Mouse (Mus musculus): ENCODE measurements at regions not wholly inside any gene's neighbourhood (a gene's known extent, or its start where the extent isn't known, plus 50 kb on each side); places are given as distances from the start of the nearest gene placed in this dataset.
"Not testable (repeated sequence)": the region's sequence is repeated elsewhere in the genome, so short reads cannot be mapped to it uniquely, and the experiment has no call there.

- no peak for DNase-seq
These were observed 607.1 kb upstream of the Clint1 start for GRCm38 (mm10) chr11:45244796-45245195.

- DNase-seq, result no peak
These were observed 595.8 kb upstream of the Clint1 start for GRCm38 (mm10) chr11:45256019-45256418.

- peak; percentile 34 to 43 for DNase-seq
These were observed 589.7 kb upstream of the Clint1 start for GRCm38 (mm10) chr11:45262198-45262597.

- DNase-seq, result peak in 1 of 2 experiments; percentile 14
These were observed 587.9 kb upstream of the Clint1 start for GRCm38 (mm10) chr11:45264001-45264400.

- peak in 1 of 2 experiments; percentile 21 for DNase-seq
These were observed 586.5 kb upstream of the Clint1 start for GRCm38 (mm10) chr11:45265171-45265988.

- peak; percentile 40 to 42 for DNase-seq
These were observed 585.9 kb upstream of the Clint1 start for GRCm38 (mm10) chr11:45265989-45266302.

- DNase-seq, result peak; percentile 76 to 79
These were observed 582.6 kb upstream of the Clint1 start for GRCm38 (mm10) chr11:45269215-45269614.

- no peak for DNase-seq
These were observed 580.6 kb upstream of the Clint1 start for GRCm38 (mm10) chr11:45271206-45271605.

GRCm38 (mm10) chr11:45274446-45275119, 577.3 kb upstream of the Clint1 start:
- DNase-seq, result peak; percentile 72 to 77

- DNase-seq, result peak; percentile 31 to 59
These were observed 576.7 kb upstream of the Clint1 start for GRCm38 (mm10) chr11:45275170-45275569.

- no peak for DNase-seq
These were observed 555.1 kb upstream of the Clint1 start for GRCm38 (mm10) chr11:45296772-45297171.

GRCm38 (mm10) chr11:45311934-45312333, 539.9 kb upstream of the Clint1 start:
- no peak for DNase-seq

- no peak for DNase-seq
These were observed 528.1 kb upstream of the Clint1 start for GRCm38 (mm10) chr11:45323766-45324165.

- no peak for DNase-seq
These were observed 521.5 kb upstream of the Clint1 start for GRCm38 (mm10) chr11:45330319-45330718.

GRCm38 (mm10) chr11:45333756-45334155, 518.1 kb upstream of the Clint1 start:
- DNase-seq, result peak; percentile 63 to 74

- DNase-seq, result peak; percentile 15 to 20
These were observed 502.5 kb upstream of the Clint1 start for GRCm38 (mm10) chr11:45349331-45349730.

- DNase-seq, result no peak
These were observed 486.5 kb upstream of the Clint1 start for GRCm38 (mm10) chr11:45365343-45365742.

- no peak for DNase-seq
These were observed 462.4 kb upstream of the Clint1 start for GRCm38 (mm10) chr11:45389243-45390146.

- peak; percentile 73 to 77 for DNase-seq
These were observed 455.8 kb upstream of the Clint1 start for GRCm38 (mm10) chr11:45396009-45396408.

- peak; percentile 46 to 53 for DNase-seq
These were observed 453.7 kb upstream of the Clint1 start for GRCm38 (mm10) chr11:45398188-45398587.

- DNase-seq, result peak; percentile 61 to 76
These were observed 447.3 kb upstream of the Clint1 start for GRCm38 (mm10) chr11:45404377-45405029.

GRCm38 (mm10) chr11:45424066-45424465, 427.8 kb upstream of the Clint1 start:
- not testable (repeated sequence) for DNase-seq

All from cerebellum, postnatal 10 days (tissue).